Mouse (Mus musculus) thymus, postnatal 36 days (tissue): ENCODE measurements around the gene 1700109H08Rik.
"Not testable (repeated sequence)": the region's sequence is repeated elsewhere in the genome, so short reads cannot be mapped to it uniquely, and the experiment has no call there.

Experiments
- DNase-seq, 2 experiments: peaks; one replicate each; pipeline ENCODE4 v3.0.0; 2022; ENCODE audit warnings: mixed read lengths in 2 of 2

The 1700109H08Rik gene

GRCm38 (mm10) chr5:3571266-3571665 lies at the start of gene 1700109H08Rik:
1700109H08Rik (plus strand) TSS chr5:3571566.
- no peak for DNase-seq

DNA sequence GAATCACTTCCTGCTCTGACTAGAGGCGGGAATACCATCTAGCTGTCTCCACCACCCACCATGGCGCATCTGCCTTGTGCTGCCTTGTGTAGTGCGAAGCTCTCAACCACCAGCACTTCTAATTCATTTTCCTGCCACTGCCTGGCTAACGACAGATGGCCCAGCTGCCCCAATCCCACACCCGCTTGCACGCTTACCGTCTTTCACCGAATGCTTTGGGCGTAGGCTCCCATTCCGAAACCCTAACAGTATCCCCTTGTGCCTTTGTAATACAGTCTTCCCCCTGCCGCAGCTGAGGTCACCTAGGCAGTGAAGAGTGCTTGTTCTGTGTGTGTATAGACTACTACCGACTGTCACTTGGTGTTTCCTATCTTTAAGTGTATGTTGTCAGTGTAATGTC lies 49.6 kb upstream of the 1700109H08Rik start:
- DNase-seq: no peak

- no peak for DNase-seq
Observed at GRCm38 (mm10) chr5:3522826-3523225, 48.5 kb upstream of the 1700109H08Rik start.

- no peak for DNase-seq
Observed at GRCm38 (mm10) chr5:3527041-3527691, 44.2 kb upstream of the 1700109H08Rik start.

DNA sequence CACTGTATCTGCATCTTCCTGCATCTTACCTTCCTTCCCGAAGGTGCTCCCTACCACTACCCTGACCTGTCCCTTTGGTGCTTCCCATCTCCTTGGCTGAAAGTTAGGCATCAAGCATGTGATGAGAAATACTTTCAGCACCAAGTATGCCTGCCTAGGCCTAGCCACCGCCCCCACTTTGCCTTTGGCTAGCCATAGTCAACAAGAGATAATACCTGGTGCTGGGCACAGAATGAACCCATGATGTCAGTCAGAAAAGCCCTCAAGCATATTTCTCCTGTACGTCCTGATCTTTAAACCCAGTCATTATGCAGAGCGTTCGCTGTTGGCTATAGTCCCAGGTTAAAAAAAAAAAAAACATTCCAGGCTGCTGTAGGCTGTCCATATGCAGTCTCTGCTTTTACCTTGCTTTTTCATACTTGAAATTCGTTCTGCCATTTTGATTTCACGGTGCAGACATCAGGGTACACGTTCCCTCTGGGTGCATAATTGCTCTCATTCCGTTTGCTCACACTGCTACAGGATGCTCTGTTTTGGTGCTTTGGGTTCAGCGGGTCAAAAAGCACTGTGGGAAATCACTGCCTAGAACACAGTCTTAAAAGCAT lies 41.7 kb upstream of the 1700109H08Rik start:
- DNase-seq: no peak

DNA sequence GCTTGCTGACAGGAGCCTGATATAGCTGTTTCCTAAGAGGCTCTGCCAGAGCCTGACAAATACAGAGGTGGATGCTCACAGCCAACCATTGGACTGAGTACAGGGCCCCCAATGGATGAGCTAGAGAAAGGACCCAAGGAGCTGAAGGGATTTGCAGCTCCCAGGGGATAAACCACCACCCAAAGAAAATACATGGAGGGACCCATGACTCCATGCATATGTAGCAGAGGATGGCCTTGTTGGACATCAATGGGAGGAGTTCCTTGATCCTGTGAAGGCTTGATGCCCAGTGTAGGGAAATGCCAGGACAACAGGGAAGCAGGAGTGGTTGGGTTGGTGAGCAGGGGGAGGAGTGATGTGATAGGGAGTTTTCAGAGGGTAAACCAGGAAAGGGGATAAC lies 39.3 kb upstream of the 1700109H08Rik start:
- not testable (repeated sequence) for DNase-seq

GRCm38 (mm10) chr5:3536592-3537212 lies 34.7 kb upstream of the 1700109H08Rik start:
- DNase-seq: no peak

DNA sequence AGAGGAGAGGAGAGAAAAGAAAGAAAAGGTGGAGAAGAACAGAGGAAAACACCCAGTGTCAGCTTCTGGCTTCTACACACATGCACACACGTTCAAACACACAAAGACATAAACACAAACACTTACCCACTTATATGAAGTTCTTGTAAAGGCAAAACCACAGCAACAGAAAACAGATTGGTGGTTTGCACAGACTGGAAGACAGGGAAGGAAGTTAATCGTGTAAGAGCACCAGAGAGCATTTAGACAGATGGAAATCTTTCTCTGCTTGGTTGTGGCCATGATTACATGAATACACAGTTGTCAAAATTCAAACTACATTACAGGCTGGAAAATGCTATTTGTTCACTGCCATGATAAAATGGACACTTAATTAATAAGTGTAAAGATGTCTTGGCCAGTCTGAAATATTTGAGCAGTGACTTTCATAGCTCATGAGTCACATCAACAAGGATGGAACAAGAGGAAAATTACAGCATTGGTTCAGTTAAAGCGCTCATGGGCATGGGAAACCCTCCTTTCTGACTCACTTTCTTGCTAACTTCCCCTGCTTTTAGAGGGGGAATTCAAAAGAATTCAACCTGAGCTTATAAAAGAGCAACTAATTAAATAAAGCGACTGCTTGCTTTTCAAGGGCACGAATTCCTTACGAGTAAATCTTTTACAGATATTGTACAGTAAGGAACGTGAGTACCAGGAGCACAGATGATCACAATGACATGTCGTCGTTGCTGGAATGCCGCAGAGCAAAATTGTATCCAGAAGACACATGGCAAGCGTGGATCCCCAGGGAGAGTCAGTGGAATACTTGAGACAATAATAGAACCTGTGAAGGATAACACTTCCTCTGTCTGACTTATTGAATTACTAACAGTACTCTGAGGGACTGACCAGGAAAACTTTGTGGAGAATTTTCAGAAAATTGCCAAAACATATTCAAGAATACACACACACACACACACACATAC lies 32.6 kb upstream of the 1700109H08Rik start:
- no peak for DNase-seq

- no peak for DNase-seq
Observed at GRCm38 (mm10) chr5:3541871-3542270, 29.5 kb upstream of the 1700109H08Rik start.

DNA sequence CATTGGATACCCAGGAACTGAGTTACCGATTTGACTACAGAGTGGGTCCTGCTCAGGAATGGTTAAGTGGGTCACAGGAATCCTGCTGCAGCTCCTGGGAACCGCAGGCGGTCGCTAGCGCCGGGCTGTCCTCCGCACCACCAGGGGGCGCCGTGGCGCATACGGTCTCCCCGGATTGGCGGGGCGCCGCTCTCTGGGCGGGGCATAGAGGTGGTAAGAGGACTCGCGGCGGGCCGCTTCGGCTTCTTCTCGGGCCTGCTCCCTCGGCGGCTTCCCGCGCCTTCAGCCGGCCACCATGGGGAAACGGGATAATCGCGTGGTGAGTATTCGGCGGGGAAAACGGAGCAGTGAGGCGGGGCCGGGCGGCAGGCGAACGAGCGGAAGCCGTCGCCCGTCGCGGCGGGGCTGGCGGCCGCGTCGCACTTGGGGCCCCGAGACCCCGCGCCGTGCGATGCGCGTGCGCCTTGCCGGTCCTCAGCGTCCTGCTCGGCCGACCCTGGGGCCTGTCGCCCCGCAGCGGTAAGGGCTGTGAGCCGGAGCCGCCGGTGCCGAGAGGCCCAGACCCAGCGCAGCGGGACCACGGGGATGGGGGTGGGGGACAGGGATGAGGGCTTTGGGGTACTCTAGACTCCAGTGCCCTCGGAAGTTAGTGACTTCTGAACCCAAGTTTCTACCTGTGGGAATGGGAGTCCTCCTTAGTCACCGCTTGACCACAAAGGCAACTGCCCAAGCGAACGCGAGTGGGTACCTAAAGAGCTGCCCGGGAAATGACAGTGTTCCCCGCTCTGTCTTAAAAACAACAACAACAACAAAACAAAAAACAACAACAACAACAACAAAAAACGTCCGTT lies 27.5 kb upstream of the 1700109H08Rik start, which contains the start of gene Fam133b:
Gene Fam133b (plus strand): TSS at position 205 of the 851 bp plus-strand sequence.
- DNase-seq: peak; percentile 92 to 95

DNA sequence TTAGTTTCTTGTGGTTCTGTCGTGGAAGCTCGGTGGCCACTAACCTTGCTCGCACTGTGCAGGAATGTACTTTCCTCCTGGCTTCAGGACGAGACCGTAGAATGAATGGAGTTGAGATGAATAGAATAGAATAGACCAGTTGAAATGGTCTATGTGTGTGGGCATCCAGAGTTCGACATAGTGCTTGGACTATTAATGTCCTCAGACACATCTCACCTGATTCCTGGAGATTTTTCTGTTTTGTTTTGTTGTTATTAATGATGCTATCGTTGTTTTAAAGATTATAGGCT lies 26.9 kb upstream of the 1700109H08Rik start:
- no peak for DNase-seq

DNA sequence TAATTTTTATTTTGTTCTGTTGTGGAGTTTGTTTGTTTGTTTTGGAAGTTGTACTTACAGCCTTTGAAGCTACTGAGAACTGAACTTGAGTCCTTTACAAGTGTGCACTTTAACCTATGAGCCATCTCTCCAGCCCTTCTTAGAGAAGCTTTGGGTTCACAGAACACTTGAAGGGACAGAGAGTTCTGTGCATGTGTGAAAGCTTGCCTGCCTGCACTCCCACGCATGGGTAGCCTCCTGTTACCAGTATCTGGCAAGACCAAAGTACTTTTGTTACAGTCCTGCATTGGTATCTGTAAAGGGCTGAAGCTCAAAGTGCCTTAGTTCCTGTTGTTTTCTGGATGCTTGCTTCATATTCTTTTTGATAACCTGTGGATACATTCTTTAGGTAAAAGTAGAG lies 25.1 kb upstream of the 1700109H08Rik start:
- no peak for DNase-seq

GRCm38 (mm10) chr5:3551481-3551880 lies 19.9 kb upstream of the 1700109H08Rik start:
- DNase-seq: no peak

DNA sequence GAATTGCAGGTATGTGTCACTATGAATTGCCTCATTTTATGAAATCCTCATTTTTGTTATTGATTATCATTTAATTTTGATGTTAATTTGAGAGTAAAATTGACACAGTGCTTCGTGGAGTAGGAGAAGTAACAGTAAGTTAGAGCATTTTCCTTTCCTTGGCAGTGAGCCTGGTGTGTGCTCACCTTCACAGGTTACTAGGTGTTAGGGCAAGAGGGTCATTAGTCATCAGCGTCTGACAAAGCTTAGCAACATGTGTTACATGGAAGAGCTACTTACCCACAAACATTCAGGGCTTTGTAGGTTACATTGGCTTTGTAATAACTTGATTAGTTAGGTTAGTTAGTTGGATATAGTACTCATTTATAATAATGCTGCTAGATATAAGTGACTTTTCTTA lies 17.2 kb upstream of the 1700109H08Rik start:
- DNase-seq: no peak

- DNase-seq: no peak
Observed at GRCm38 (mm10) chr5:3574825-3575224, 3.5 kb downstream of the 1700109H08Rik start.

DNA sequence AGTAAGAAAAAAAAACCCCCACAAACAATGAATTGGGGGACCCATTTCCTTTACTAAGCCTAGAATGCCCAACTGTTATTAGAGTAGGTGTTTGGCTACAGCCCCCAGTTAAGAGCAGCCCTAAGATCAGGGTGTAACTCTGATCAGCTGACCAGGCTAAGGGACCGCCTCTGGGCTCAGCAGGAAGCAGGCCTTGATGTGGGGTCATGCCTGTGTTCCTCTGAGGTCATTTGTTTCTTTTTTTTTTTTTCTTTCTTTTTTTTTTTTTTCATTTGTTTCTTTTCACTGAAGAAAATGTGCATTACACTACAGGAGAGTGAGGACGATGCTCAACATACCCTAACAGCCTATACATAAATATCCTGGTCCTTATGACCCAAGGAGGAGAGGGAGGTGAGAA lies 6.6 kb downstream of the 1700109H08Rik start:
- DNase-seq: no peak

DNA sequence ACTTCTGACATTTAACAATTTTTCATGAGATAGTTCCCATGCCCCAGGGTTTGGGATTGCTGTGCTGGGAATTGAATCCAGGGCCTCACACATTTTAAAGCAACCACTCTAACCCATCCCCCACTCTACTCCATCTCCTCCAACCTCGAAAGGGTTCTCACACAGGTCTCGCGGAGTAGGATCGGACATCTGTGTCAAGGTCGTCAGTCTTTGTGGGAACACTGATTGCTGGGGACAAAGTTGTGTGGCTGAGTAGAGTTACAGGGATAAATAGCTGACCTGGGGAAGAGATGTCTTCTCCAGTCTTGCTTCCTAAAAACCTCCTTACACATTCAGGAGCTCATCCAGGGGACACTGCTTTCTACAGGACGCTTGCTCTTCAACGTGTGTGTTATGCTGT lies 7.7 kb downstream of the 1700109H08Rik start:
- DNase-seq: no peak

- peak; percentile 94 to 95 for DNase-seq
Observed at GRCm38 (mm10) chr5:3595693-3596398, 24.5 kb downstream of the 1700109H08Rik start, which contains the start of gene Pex1. Pex1 (plus strand) TSS chr5:3596066.

DNA sequence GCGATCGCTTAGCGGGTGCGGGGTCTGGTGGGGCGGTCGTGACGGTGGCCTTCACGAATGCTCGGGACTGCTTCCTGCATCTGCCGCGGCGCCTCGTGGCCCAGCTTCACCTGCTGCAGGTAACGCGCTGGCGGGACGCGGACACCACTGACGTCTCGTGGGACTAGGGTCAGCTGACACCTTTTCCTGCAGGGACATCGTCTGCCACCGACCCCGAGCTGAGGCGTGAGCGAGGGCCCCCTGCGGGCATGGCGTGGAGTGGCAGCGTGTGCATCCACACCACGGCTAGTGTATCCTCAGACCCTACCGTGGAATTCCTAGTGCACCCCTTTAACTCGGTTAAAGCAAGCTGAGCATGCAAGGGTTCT lies 25.0 kb downstream of the 1700109H08Rik start, which contains the start of gene Rbm48:
Gene Rbm48 (minus strand): TSS at position 187 of the 368 bp plus-strand sequence.
- DNase-seq: peak; percentile 76 to 83

GRCm38 (mm10) chr5:3597171-3597570 lies 25.8 kb downstream of the 1700109H08Rik start:
- DNase-seq: no peak

- no peak for DNase-seq
Observed at GRCm38 (mm10) chr5:3598766-3599165, 27.4 kb downstream of the 1700109H08Rik start.
